Mouse (Mus musculus) forebrain, embryonic 14.5 days (tissue): ENCODE results near the gene Foxk1. TPM values are rescaled to one million over a fixed set of nuclear protein-coding genes. Genes with fewer than 3 reads are reported as not detected.

Experiments used
- ATAC-seq: fragments of 200-750 bp; cut with Nextera tagmentation; 2 replicates; pipeline ENCODE4 v1.8.0; 2017; ENCODE audit warnings: mild to moderate bottlenecking, moderate library complexity
- DNase-seq: peaks from one replicate; pipeline ENCODE4 v3.0.0-alpha.2; 2015; ENCODE audit warnings: low spot score
- H3K27ac ChIP-seq: fragments of 300-500 bp; sonication (generic); 2 replicates; pipeline ENCODE4 v1.5.1; 2014; ENCODE audit warnings: low read depth, mild to moderate bottlenecking, control low read depth, low read length, moderate library complexity
- H3K27me3 ChIP-seq: fragments of 300-500 bp; sonication (generic); replicated peaks from 2 replicates; pipeline ENCODE4 v1.6.1; 2014; ENCODE audit warnings: low read length, control low read depth, mixed read lengths; ENCODE audit not compliant: control insufficient read depth, insufficient read depth
- H3K36me3 ChIP-seq: fragments of 300-500 bp; sonication (generic); 2 replicates; pipeline ENCODE4 v1.6.1; 2014; ENCODE audit warnings: low read length, control low read depth; ENCODE audit not compliant: control insufficient read depth, insufficient read depth
- H3K4me1 ChIP-seq: fragments of 300-500 bp; sonication (generic); 2 replicates; pipeline ENCODE4 v1.6.1; 2014; ENCODE audit warnings: antibody characterized with exemption, low read length, control low read depth; ENCODE audit not compliant: control insufficient read depth, insufficient read depth
- H3K4me2 ChIP-seq: fragments of 300-500 bp; sonication (generic); 2 replicates; pipeline ENCODE4 v1.6.1; 2014; ENCODE audit warnings: mild to moderate bottlenecking, control low read depth, low read length
- H3K4me3 ChIP-seq: fragments of 300-500 bp; sonication (generic); 2 replicates; pipeline ENCODE4 v1.5.1; 2014; ENCODE audit warnings: low read depth, low read length, control low read depth
- H3K9ac ChIP-seq: fragments of 300-500 bp; sonication (generic); 2 replicates; pipeline ENCODE4 v1.6.1; 2014; ENCODE audit warnings: mild to moderate bottlenecking, low read length, control low read depth, moderate library complexity
- H3K9me3 ChIP-seq: fragments of 300-500 bp; sonication (generic); replicated peaks from 2 replicates; pipeline ENCODE4 v1.6.1; 2016; ENCODE audit warnings: low read length, control low read depth, mixed read lengths; ENCODE audit not compliant: control insufficient read depth
- WGBS: fragments of 180-500 bp; shearing (Covaris S2); extraction: QIAGEN DNeasy Blood & Tissue Kit; methylation state at CpG from one replicate; pipeline ENCODE4 v1.1.7; 2014; 5-methylcytosine and 5-hydroxymethylcytosine counted together
- polyA plus RNA-seq: library from polyadenylated mRNA; unstranded; fragments of >200 nt; fragmentation: Nextera tagmentation; extraction: Ambion mirVana; gene quantifications from 2 replicates; pipeline ENCODE4 v1.2.1, GENCODE M21; 2014

The Foxk1 gene
- polyA plus RNA-seq, result 1.8 and 2.8 TPM in 2 replicates

DNA sequence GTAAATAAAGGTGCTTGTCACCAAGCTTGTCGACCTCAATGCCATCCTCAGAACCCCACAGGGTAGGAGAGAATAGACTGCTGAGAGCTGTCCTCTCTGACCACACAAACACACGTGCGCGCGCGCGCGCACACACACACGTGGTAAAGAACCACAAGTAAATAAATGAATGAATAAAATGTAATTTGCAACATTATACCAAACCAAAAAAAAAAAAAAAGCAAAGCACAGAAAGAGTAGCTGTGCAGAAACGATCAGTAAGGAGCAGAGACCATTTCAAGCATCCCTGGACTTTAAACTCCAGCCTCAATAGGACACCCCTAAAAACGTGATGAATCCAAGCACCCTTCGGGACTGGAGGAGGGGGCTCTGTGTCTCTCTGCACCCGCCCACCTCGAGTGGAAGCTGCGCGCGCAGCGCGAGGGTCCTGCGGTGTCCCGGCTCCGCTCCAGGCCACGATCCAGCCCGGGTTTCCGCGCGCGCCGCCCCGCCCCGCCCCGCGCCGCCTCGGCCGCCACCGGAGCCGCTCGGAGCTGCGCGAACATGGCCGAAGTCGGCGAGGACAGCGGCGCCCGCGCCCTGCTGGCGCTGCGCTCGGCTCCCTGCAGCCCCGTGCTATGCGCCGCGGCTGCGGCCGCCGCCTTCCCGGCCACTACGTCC is at the start of gene Foxk1:
Gene Foxk1, plus strand, starts transcription at position 517 of the 660 bp plus-strand sequence.
- H3K4me3 ChIP-seq, result peak within 1 kb of the TSS; percentile 96
- H3K36me3 ChIP-seq, result no peaks in the 10 kb centered on the region
- no peaks in the 10 kb centered on the region for H3K27me3 ChIP-seq
- peak within 1 kb of the TSS; percentile 93 for H3K9ac ChIP-seq
- no peaks in the 10 kb centered on the region for H3K9me3 ChIP-seq
- DNase-seq (peak; percentile 97), ATAC-seq (peak; percentile 94)
- WGBS, result under 1% methylated on average over 36 of the region's 60 CpGs
- H3K4me1 ChIP-seq, result peaks cover 24% of the 10 kb centered on the region
- H3K4me2 ChIP-seq, result peak within 1 kb of the TSS; percentile 92
- peak within 1 kb of the TSS; percentile 79; the same call in 1 of the 2 replicates for H3K27ac ChIP-seq

DNA sequence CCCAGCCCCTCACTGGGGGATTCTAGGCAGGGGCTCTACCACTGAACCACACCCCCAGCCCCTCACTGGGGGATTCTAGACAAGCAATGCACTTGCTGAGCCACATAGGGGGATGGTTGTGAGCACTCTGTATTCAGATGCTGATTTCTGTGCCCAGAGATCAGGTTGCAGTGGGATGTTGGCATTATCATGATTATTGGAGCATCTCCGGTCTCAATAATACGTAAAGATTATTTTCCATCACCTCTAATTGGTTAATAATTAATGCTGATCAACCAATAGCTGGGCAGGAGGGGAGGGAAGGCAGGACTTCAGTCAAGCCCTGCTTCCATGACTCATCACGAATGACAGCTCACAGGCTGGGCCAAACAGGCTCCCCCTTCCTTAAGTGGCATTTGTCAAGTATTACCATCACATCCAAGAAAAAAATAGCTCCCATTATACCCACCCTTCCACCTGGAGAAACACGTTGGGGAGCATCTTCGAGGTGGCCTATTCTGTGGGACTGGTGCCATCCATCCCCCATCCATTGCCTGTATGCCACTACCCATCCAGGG is 48.9 kb upstream of the Foxk1 start:
- H3K4me2 ChIP-seq, result no peak overlapping the region
- no peaks in the 10 kb centered on the region for H3K36me3 ChIP-seq
- ATAC-seq, result no peak
- 90% methylated on average over 5 of the region's 5 CpGs for WGBS
- no peaks in the 10 kb centered on the region for H3K27me3 ChIP-seq
- no peak overlapping the region for H3K4me3 ChIP-seq
- no peak for DNase-seq
- H3K9me3 ChIP-seq, result no peaks in the 10 kb centered on the region
- no peak overlapping the region for H3K27ac ChIP-seq
- H3K9ac ChIP-seq, result no peak overlapping the region
- no peaks in the 10 kb centered on the region for H3K4me1 ChIP-seq

DNA sequence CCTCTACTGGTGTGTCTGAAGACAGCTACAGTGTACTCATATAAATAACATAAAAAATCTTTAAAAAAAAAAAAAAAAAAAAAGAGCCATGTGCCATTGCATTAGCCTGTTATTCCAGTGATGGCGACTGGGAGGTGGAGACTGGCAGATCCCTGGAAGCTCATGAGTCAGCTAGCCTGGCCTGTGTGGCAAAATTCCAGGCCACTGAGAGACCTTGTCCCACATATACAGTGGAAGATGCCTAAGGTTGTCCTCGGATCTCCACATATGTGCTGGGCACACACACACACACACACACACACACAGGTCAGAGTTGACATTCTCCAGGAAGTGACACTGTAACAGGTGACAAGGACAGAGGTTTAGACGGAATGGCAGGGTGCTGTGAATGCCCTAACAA is 46.2 kb upstream of the Foxk1 start:
- Histone ChIP-seq H3K9ac (no peak overlapping the region), H3K27ac (no peak overlapping the region), H3K4me1 (no peaks in the 10 kb centered on the region), H3K4me2 (no peak overlapping the region), H3K9me3 (no peaks in the 10 kb centered on the region), H3K27me3 (no peaks in the 10 kb centered on the region), H3K36me3 (no peaks in the 10 kb centered on the region), H3K4me3 (no peak overlapping the region)
- WGBS, result 87% methylated on average over 3 of the region's 3 CpGs
- ATAC-seq, result no peak
- no peak for DNase-seq

DNA sequence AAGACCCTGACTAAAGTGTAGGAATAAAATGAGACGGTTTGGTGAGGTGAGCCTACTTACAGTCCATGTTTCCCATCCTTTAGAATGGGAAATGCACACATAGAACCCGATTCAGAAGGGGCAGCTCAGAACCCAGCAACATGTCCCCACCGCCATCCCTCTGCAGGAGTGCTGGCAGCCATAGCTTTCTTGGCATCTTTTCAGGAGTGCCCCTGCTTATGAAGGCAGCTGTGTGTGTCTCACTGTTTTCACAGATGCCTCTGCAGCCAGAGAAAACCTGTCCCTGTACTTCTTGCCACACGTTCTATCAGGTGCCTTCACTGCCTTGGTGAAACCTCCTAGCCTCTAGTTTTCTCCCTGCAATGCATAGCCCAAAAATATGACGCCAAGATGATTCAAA is 40.1 kb upstream of the Foxk1 start:
- no peaks in the 10 kb centered on the region for H3K9me3 ChIP-seq
- peaks cover 6% of the 10 kb centered on the region; the same call in 1 of the 2 replicates for H3K4me1 ChIP-seq
- H3K36me3 ChIP-seq, result no peaks in the 10 kb centered on the region
- no peak overlapping the region for H3K27ac ChIP-seq
- no peak overlapping the region for H3K4me3 ChIP-seq
- no peak overlapping the region for H3K9ac ChIP-seq
- ATAC-seq (no peak), DNase-seq (peak; percentile 49)
- H3K27me3 ChIP-seq, result no peaks in the 10 kb centered on the region
- 67% methylated on average over 5 of the region's 5 CpGs for WGBS
- H3K4me2 ChIP-seq, result no peak overlapping the region

DNA sequence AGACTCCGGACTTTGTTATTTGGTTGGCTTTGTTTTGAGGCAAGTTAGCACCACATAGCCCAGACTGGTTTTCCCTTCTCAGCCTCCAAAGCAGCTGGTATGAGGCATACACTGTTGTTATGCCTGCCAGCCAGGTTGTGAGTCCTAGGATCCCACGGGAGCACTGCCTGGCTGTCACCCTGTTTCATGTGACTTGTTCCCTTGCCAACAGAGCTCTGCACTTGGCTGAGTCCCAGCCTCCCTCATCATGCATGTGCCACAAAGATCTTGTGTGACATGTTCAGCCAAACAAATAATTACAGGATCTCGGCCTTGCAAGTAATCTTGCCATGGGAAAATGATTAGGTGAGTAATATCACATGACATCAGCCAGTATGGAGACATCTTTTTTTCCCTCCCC is 38.4 kb upstream of the Foxk1 start:
- Histone ChIP-seq H3K27ac (peak overlapping the region; percentile 59; the same call in 1 of the 2 replicates), H3K36me3 (no peaks in the 10 kb centered on the region), H3K4me2 (no peak overlapping the region), H3K27me3 (no peaks in the 10 kb centered on the region), H3K9ac (no peak overlapping the region), H3K9me3 (no peaks in the 10 kb centered on the region), H3K4me1 (peaks cover 11% of the 10 kb centered on the region; the same call in 1 of the 2 replicates), H3K4me3 (no peak overlapping the region)
- ATAC-seq (peak; percentile 57), DNase-seq (peak; percentile 93)
- WGBS, result 33% methylated on average over 3 of the region's 3 CpGs

DNA sequence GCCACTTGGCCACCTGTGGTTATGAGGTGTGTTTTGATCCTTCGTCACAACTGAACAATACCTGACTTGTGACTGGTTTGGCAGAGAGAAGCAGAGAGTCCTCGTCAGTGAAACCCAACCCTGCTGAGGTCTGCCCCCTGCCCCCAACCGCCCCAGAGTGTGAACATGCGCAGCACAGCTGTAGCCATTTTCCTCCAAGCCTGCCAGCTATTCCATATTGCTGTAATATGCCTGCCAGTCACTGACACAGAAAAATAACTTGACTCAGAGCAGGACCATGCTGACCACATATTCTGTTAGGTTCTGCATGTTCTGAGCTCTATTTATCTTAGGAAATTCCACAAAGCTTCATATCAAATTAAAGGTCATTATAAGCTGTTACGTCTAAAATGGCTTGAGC is 37.2 kb upstream of the Foxk1 start:
- H3K27ac ChIP-seq, result no peak overlapping the region
- no peak overlapping the region for H3K4me2 ChIP-seq
- 61% methylated on average over 5 of the region's 5 CpGs for WGBS
- no peaks in the 10 kb centered on the region for H3K9me3 ChIP-seq
- no peaks in the 10 kb centered on the region for H3K27me3 ChIP-seq
- H3K9ac ChIP-seq, result no peak overlapping the region
- ATAC-seq (no peak), DNase-seq (no peak)
- H3K4me1 ChIP-seq, result peaks cover 18% of the 10 kb centered on the region; the same call in 1 of the 2 replicates
- H3K36me3 ChIP-seq, result no peaks in the 10 kb centered on the region
- H3K4me3 ChIP-seq, result no peak overlapping the region

DNA sequence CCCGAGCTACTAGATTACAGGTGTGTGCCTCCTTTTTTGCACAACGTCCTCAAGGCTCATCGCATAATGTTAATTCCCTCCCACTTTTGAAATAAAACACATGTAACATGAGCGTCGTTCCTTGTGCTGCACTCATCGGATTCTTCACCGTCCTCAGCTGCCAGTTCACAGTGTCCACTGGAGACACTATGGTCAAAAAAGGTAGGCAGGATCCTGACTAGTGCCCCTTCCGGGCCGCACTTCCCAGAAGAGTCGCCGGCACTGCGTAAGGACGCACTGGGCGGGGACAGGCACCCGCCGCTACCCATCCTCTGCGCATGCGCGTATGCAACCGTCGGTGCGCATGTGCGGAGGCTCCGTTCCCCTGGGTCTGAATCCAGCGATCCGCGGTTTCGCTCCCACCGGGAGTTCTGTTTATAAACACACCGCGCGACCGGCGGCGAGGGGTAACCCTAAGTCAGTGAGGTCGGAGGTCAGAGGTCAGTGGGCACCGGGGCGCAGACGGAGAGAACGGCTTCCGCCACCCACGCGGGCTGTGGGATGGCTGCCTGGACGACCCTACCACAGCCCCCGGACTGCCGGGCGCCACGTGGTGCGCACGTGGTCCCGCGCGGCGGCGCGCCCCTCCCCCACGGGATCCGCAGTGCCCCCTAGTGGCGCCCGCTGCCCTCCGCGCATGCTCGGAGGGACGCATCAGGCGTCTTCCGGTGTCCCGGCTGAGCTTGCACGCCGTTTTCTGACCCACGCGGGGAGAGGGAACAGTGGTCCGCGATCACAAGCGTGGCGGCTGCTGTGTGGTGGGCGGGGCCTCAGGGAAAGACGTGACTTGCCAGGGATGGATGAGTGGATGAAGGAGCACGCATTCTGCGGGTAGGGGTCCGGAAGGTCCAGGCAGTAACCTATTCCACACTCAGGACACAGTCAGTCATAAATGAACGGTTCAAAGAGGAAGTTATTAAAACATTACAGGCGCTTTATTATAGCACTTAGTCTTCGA is 33.9 kb upstream of the Foxk1 start:
- Histone ChIP-seq H3K27me3 (no peaks in the 10 kb centered on the region), H3K36me3 (no peaks in the 10 kb centered on the region), H3K4me2 (peak overlapping the region; percentile 77), H3K9me3 (no peaks in the 10 kb centered on the region), H3K4me3 (peak overlapping the region; percentile 57), H3K4me1 (peaks cover 21% of the 10 kb centered on the region; the same call in 1 of the 2 replicates), H3K9ac (peak overlapping the region; percentile 76), H3K27ac (peak overlapping the region; percentile 71)
- DNase-seq, result peak; percentile 96
- 1% methylated on average over 73 of the region's 83 CpGs for WGBS
- ATAC-seq, result peak; percentile 88

DNA sequence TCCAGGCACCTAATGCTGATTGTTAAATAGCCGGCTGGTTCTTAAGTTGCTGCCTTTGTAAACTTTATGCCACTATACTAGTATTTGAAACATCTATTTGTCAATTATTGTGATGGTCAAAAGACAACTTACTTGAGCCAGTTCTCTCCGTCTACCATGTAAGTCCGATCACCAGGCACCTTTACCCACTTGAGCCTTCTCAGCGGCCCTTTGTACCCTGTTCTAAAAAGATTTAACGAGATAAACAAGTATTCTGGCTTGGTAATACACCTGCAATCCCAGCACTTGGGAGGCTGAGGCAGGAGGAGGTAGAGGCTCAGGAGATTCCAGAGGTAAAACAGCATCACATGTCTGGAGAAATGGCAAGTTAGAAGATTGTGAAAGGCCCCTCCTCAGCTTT is 33.2 kb upstream of the Foxk1 start:
- no peak for ATAC-seq
- Histone ChIP-seq H3K4me3 (peak overlapping the region; percentile 57), H3K36me3 (no peaks in the 10 kb centered on the region), H3K27ac (peak overlapping the region; percentile 71), H3K27me3 (no peaks in the 10 kb centered on the region), H3K4me1 (peaks cover 27% of the 10 kb centered on the region), H3K4me2 (peak overlapping the region; percentile 77), H3K9ac (peak overlapping the region; percentile 76), H3K9me3 (no peaks in the 10 kb centered on the region)
- no peak for DNase-seq
- WGBS, result 42% methylated on average over 5 of the region's 5 CpGs
